Mouse (Mus musculus) embryonic fibroblast, embryonic 13.5 days (primary cell): Measurements from ENCODE around the gene Arhgef10l.

ENCODE experiments used
- CTCF ChIP-seq: IDR thresholded peaks from 2 replicates; pipeline ENCODE4 v1.5.1; 2011; ENCODE audit warnings: mild to moderate bottlenecking, control low read depth, low read length, moderate library complexity, borderline replicate concordance; ENCODE audit not compliant: insufficient read depth
- POLR2A ChIP-seq: IDR thresholded peaks from 2 replicates; pipeline ENCODE4 v1.6.1; 2011; ENCODE audit warnings: low read depth, mild to moderate bottlenecking, control low read depth, low read length, moderate library complexity

- TF ChIP-seq CTCF (no peak), POLR2A (no peak)
Measured at GRCm38 (mm10) chr4:140695146-140695545, 29.3 kb upstream of the Arhgef10l start.
